Mouse (Mus musculus): ENCODE data around the gene Uri1. TPM values are rescaled to one million over a fixed set of nuclear protein-coding genes. Genes with fewer than 3 reads are reported as not detected.

The Uri1 gene
- total RNA-seq, 2 experiments from 2014 or later: 40.4 to 41.5 TPM

DNA sequence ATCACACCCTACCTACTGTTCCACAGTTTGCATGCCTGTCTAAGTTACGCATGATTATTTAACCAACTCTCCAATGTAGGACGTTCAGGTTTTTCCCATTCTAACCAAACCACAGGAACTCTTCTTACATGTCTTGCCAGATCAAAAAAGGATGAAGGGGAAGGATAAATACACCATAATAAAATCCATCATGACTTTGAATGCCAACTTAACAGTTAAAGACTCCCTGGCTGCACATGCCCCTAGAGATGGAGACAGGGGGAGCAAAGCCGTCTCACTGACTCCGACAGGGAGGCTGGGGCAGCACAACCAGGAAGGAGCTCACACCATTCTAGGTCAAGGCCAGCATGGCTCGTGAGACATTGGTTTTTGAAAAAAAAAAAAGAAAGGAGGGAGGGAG is 8.0 kb downstream of the Uri1 start:
- no peak for DNase-seq (ENCODE audit: low spot score in 2 of 2)

DNA sequence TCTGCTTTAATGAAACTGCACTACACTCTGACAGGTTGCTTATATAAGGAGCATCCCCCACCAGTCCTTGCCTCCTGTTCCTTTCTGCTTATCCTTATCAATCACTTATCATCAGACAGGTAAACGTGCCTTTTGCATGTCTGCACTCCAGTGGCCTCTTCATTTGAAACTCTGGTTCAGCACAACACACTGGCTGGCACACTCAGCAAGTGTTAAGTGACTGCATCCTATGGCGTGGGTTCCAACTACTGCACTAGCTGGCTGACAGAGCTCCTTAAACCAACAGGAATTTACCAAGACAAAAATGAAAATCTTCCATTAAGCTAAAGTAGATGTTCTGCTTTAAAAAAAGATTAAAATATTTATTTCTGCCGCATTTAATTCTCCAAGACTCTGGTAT is 9.4 kb downstream of the Uri1 start:
- DNase-seq (ENCODE audit: low spot score in 2 of 2): no peak

DNA sequence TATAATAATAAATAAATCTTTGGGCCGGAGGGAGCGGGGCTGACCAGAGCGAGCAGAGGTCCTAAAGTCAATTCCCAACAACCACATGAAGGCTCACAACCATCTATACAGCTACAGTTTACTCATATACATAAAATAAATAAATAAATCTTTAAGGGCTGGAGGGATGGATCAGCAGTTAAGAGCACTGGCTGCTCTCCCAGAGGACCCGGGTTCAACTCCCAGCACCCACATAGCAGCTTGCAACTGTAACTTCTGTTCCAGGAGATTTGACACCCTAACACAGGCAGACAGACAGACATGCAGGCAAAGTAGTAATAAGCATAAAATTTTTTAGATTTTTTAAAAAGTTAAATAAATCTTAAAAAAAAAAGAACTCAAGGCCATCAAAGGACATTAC is 10.5 kb downstream of the Uri1 start:
- no peak for DNase-seq (ENCODE audit: low spot score in 2 of 2)

DNA sequence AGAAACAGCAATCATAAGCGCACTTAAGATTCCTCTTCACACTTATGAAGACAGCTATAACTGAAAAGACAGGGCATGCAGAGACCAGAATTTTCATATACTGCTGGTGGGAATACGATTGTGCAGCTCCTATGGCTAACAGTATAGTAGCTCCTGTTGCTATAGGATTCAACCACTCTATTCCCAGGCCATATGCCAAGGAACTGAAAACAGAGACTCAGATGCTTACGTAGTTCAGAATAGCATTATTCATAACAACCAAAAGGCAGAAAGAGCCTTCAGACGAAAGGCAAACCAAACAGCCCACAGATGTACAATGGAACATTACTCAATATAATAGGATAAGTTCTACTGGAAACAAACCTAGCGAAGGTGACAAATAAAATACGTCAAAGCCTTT is 15.0 kb downstream of the Uri1 start:
- peak in 1 of 2 experiments; percentile 18 for DNase-seq (ENCODE audit: low spot score in 2 of 2)

DNA sequence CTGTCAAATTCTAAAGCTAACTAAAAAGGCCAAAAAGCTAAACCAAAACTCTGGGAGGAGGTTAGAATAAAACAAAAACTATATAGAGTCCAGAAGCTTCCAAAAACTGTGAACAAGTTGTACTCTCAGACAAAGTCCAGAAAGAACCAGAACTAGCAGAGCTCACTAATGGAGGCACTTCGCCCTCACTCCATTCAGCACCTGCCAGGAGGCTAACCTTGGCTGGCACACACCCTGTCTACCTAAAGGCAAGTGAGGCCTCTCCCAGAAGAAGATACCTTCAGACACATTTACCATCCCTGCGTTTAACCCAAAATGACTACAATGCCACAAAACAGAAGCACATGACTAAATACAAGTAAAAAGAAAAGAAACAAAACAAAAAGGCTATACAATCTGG is 20.9 kb downstream of the Uri1 start:
- DNase-seq (ENCODE audit: low spot score in 2 of 2): no peak

DNA sequence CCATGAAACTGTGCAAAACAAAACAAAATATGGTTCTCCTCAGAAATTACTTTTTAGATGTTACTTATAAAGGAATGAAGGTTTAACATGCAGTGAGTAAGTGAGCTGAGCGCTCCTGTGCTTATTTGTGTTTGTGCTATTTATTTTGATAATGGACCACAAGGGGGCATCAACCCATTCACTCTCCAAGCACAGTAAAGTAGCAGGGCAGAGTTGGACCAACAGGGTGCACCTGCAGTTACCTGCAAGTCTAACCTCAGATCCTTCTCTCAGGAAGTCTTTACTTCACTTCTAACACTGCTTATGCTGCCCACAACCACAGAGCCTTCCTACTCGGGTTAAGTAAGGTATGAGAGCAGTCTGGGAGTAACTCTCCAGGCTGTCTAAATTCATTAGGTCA is 23.7 kb downstream of the Uri1 start:
- DNase-seq (ENCODE audit: low spot score in 2 of 2): no peak

DNA sequence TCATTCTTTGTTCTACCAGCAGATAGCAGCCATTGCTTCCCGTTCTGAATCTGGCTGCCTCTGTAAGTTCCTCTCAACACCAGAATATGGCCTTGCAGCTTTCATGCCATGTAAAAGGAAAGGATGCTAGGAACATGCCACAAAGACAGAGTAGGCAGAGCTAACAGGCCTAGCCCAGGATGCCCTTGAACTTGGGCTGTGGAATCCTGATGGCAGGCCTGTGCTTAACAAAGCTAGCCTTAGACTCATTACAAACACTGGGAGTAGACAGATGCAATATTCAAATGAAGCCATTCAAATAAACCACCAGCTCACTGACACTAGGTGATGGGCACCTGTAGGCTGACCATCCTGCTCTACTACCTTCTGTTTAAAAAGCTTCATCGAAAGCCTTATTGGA is 30.5 kb downstream of the Uri1 start:
- no peak for DNase-seq (ENCODE audit: low spot score in 2 of 2)

DNA sequence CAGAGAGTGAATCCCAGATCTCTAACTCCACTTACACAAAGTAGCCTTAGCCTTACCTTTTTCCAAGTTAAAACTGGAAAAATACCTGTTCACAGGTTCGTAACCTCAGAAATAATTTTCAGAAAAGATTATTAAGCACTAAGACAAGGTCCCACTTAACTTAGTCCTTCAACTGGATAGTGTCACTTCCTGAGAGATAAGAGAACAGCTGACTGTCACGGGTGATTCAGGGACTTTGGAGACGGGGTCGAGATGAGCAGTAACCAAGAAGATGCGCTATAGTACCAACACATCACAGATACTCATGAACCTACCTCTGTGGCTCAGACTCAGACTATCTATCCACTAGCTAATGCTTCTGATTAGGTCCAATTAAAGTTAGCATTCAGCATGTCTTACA is 38.5 kb downstream of the Uri1 start:
- no peak for DNase-seq (ENCODE audit: low spot score in 2 of 2)

DNA sequence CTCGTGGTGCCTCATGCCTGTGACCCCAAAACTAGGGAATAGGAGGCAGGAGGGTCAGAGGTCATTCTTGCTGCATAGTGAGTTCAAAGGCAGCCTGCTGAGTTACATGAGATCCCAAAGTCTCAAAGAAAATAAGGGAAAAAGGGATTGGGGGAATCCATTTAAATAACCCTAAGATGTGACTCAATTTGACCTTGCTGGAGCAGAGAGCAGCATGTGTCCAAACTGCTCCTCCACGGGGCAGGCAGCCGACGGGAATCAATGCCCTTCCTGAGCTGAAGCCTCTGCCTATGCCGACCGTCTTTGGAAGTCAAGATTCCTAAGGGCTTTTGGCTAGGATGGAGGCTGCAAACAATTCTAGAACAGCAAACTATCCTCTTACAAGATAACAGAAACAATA is 39.9 kb downstream of the Uri1 start:
- no peak for DNase-seq (ENCODE audit: low spot score in 2 of 2)

DNA sequence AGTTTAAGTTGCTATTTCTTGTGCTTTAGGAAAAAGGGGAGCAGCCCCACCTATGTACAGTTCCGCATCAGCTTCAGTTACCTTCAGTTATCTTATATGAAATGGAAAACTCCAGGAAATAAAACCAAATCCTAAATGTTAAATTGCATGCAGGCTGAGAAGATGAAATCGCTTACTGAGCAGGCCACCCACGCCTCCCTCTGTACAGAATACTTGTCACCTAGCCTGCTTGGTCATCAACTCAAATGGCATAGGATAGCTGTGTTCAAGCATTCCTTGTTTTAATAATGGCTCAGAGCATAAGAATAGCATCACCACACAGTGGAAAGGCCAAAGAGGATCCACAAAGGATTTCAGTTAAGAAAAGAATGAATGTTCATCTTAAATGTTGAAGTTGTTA is 43.6 kb downstream of the Uri1 start:
- DNase-seq (ENCODE audit: low spot score in 2 of 2): no peak

DNA sequence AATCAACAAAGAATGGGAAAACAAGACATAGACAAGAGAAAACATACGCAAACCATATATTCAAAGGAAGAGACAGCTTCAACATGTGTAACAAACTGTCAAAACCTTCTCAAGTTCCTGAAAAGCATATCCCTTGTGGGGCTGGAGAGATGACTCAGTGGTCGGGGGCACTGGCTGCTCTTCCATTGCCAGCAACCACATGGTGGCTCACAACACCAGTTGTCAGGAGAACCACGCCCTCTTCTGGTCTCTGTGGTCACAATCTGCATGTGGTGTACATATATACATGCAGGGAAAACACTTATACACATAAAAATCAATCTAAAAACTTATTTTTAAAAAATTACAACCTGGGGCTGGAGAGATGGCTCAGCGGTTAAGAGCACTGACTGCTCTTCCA is 44.9 kb downstream of the Uri1 start:
- DNase-seq (ENCODE audit: low spot score in 2 of 2): no peak

DNA sequence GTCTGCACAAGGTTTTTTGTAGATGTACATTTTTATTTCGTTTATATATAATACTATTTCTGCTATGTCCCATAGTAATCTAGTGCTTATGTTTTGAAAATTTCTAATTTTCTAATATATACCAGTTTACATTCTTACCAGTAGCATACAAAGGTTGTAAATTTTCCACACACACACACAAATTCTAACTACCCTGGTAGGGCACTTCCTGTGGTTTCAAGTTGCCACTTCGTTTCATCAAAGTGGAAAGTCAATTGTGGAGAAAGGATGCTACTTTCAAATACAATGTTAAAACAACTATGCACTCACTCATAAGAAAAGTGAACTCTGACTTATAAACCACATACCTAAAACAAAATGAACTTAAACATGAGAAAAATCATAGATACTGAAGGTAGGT is 45.7 kb downstream of the Uri1 start:
- no peak for DNase-seq (ENCODE audit: low spot score in 2 of 2)

DNA sequence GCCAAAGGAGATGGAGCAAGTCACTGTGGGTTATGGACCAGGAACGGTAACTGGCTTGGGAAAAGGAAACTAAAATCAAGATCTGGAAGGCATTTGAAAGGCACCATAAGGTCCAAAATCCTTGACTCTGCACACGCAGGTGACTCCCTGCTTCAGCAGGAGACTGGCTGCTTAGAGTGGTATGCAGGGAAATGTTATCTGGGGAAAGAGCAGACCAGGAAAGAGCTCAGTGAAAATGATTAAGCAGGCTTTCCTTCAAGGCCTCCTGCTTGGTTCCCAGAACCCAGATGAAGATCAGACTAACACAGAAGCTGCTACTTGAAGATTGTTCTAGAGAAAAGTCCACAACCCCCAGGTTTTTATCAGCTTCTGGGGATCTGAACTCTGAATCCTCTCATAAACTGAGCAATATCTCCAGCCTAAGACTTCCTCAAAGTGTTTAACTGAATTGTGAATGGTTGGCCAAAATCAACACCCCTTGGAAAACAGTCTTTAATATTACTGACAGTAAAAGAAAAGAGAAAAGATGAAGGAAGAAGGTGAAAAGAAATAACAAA is 50.3 kb downstream of the Uri1 start:
- no peak for DNase-seq (ENCODE audit: low spot score in 2 of 2)

DNA sequence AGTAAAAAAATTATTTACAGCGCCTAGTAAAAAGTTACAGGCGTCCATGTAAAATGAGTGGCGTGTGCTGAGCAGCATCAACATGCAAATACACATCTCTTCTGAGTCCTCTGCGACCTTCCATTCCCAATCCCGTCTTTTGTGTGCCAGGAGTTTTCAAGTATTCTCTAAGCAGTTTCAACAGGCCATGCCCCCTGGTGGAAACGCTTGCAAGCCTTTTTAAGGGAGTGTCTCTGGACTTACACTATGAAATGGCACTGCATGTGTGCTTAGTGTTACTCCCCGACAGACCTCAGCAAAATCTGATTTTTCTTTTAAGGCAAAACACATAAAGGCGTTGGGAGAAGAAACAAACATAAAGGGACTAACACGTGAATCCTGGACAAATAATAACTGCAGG is 50.8 kb downstream of the Uri1 start:
- no peak for DNase-seq (ENCODE audit: low spot score in 2 of 2)

DNA sequence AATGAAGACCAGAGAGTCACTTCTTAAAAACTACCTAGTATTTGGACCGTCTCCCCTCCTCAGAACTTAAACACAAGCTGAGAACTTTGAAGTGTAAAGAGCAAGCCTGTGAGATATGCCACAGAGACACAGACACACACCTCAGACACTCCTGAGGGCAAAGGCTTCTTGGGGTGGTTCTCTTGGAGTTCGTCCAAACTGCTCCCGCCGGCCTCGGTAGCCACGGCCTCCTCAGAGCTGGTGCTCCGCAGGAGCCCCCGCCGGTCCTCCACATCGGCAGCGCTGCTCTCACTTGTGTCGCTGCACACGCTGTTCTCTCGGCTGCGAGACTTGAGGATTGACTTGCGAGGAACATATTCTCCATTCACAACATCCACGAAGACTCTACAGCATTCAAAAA is 61.0 kb downstream of the Uri1 start:
- DNase-seq (ENCODE audit: low spot score in 2 of 2): no peak

DNA sequence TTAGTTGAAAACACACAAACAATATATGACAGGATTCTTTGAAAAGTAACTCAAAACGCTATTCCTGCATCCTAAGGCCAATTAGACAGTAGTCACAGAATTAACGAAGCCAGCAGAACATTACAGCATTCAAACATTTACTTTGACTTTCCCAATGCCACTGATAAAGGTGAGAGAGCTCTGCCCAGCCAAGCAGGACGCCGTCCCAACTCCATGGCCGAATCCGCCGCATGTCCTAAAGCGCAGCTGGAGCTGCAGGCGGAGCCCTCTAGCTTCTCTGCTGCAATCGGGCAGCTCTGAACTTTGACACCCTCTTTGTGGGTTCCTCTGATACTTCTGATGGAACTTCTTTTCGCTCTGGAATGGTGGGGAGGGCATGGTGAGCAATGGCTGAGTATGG is 62.1 kb downstream of the Uri1 start:
- no peak for DNase-seq (ENCODE audit: low spot score in 2 of 2)

DNA sequence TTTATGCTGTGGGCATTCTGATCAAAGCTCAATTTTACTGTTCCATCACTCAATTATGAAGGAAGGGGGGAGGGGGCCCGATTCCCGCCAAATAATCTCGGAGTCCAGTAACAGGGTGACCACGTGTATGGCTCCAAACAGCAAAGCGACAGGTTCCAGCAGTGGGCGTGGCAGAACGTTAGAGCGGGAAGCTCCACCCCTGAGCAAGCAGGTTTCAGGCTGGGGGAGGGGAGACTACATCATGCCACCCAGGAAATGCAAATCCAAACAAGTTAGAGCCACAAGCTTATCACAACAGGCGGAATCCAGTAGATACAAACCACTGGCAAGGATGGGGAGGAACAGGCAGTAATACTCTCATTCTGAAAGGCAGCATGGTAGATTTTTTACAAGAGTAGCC is 71.5 kb downstream of the Uri1 start:
- no peak for DNase-seq (ENCODE audit: low spot score in 2 of 2)

DNA sequence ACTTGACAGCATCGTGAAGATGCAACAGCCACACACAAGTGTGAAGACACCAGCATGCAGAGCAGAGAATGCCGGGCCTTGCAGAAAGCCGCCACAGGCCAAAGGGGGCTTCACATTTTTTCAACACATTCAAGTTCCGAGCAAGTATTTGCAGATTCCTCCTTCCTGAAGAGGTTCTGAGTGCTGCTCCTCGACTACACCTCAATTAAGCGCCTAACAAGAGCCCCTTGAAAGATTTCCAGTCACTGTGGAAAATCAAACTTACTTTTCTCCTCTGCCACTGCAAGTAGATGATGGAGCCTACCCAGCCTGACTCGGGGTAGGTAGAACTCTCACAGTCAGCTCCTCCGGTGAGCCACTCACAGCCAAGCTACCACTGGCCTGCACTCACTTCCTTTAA is 86.9 kb downstream of the Uri1 start:
- DNase-seq (ENCODE audit: low spot score in 2 of 2): no peak

DNA sequence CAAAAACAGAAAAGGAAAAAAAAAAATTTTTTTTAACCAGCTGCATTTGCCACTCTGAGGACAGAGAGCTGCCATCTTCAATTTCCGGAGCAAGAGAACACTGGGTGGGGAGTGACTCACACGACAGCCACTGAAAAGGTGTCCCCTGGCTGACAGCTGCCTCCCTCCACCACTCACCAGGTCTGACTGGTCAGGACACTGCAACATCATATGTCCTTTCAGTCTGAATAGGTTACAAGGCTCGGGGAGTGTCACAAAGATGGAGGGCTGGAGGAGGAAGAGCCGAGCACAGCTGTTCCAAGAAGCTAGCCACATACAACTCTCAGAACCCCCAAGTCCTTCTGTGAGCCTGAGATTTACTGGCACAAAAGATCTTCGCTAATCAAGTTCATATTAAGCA is 87.6 kb downstream of the Uri1 start:
- no peak for DNase-seq (ENCODE audit: low spot score in 2 of 2)

DNA sequence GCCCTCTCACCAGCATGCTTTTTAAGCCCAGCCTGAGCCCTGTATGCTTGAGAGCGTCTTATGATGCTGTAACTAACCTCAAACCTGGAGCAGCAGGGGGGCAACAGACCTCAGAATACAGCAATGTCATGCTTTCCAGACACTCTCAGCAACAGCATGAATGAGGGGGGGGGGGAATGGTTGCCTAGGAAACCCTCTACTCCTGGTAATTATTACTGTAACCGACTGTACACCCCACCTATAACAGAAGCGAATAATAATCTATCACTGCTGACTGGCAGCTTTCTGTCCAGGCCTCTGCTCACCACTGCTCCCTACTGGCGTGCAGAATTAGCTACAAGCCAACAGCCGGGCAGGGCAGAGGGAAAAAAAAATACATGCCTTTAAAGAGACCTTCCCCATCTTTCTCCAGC is 88.6 kb downstream of the Uri1 start:
- peak; percentile 19 to 61 for DNase-seq (ENCODE audit: low spot score in 2 of 2)

DNA sequence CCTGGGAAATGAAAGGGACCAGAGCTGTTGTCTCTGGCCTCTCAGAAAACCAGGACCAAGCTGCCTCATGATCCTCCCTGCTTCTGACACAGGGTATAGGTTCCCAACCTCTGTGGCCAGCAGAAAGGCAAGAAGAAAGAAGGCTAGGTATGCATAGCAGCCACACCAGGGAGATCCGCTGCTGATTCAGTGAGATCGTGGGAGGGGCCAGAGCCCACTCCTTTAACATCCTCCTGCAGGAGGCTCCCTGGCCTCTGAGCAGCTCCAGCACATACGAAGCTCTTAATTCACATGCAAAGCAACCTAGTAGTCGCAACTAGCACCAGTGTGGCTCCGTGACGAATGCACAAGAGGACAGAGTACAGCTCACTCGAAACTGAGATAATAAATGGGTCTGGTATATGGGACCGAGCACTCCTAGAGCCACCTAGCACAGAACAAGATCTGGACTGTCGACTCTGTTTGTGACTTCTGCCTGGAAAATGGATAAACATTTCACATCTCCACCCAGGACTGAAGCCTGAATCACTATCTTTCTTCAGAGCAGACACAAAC is 89.5 kb downstream of the Uri1 start:
- DNase-seq (ENCODE audit: low spot score in 2 of 2): no peak

DNA sequence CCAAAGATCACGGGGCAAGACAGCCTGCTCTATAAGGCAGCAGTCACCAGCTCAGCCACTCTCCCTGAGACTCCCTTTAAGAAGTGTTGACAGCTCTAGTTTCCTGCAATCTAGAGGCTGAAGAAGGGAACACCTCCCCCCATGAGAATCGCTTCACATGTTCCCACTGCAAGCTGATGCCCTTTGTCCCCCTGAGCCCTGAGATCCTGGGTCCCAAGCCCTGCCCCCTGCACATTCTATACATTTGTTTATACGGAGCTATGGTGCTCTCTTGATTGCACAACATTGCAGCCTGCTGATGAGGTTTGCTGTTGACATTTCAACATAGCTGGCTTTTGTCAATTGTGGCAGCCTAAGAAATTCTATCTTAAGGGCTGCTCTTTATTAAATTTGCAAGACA is 91.7 kb downstream of the Uri1 start:
- no peak for DNase-seq (ENCODE audit: low spot score in 2 of 2)

DNA sequence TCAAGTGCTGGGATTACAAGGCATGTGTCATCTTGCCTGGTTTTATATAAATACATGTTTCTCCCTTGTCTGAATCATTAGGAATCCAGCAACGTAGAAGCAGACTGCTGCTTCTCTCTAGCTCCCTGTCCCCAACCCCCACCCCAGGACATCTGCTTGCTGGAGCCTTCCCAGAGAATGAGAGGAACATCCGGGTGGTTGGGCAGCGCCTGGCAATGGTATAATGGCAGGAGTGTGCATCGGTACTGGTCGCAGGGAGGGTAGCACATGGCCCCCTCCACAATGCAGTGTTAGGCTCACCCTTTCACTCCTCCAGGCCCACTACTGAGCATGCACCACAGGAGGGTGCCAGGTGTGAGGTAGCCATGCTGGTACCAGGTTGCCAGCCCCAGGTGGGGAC is 93.6 kb downstream of the Uri1 start:
- peak; percentile 34 to 54 for DNase-seq (ENCODE audit: low spot score in 2 of 2)

DNA sequence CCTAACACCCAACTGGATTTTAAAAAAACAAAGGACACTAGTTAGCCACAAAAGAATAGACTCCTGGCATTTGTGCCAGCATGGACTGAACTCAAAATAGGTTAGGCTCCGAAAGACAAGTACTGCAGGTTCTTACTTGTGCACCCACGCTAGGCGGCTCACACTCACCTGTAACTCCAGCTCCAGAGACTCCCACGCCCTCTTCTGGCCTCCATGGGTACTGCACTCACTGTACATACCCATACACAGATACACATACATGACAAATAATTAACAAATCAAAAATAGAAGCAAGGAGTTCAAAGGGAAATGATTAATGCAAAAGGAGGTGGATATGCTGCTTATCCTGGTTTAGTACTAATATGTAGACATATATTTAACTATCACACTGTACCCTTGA is 100.4 kb downstream of the Uri1 start:
- DNase-seq (ENCODE audit: low spot score in 2 of 2): no peak

All from layer of hippocampus, adult 18-20 months (tissue).